Mouse (Mus musculus) cerebellum, adult 11-12 months (tissue): ENCODE measurements around the gene Cebpe.

Experiments
- DNase-seq: peaks from one replicate; pipeline ENCODE4 v3.0.0; 2022

Gene Cebpe

GRCm38 (mm10) chr14:54720654-54721350 lies 8.8 kb upstream of the Cebpe start:
- DNase-seq = peak; percentile 75

DNA sequence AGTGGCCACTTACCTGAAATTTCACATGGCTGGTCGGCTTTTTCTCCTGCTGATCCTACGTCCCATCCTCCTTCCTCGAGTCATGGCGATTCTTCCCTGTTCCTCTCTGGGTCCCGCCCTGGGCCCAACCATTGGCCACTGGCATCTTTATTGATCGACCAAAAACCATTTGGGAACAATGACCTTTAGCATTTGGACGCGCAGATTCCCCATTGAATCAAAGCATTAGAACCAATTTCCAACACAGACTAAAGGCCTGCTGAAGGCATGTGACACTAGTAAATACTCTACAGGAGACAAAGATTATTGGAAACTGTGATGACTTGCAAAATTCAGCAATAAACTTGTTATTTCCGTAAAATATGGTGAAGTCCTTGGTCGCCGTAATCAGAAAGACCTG lies 8.1 kb upstream of the Cebpe start:
- no peak for DNase-seq

GRCm38 (mm10) chr14:54715402-54715801 lies 3.4 kb upstream of the Cebpe start:
- DNase-seq = no peak

- DNase-seq = no peak
These were observed 2.7 kb upstream of the Cebpe start for GRCm38 (mm10) chr14:54714617-54715081.

DNA sequence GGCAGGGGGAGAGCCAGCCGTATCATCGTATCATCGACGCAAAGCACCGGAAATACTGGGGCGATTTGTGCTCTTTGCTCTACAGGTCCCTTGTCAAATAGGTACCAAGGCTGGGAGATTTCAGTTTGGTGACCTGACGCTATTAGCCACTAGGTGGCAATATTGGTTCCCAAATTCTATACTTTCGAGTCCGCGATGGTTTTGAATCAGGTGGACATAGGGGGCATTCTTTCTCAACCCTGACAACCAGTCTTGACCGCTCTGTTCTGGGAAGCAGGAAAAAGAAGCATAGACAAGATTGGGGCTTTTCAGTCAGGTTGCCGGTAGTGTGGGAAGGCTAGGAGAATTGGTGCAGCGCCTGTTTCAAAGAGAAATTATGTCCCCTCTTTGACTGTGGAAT lies 2.1 kb upstream of the Cebpe start:
- DNase-seq = peak; percentile 79

DNA sequence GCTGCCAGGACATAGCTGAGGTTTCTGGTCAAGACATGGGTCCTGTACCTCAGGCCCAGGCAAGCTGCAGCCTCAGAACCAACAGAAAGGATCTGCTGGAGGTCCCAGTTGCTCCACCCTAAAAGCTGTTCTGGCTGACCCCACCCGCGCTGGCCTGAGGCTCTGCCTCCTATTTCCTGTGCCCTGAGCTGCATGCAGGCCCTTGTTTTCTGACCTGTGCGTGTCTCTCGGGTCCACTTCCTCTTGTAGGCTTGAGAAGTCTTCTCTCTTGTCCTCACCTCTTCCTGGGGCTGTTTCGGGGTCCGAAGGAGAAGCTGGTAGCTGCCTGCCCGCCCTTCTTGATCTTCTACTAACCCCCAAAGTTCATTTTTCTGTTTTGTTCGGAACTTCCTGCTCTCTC lies 887 bp upstream of the Cebpe start:
- DNase-seq = no peak

GRCm38 (mm10) chr14:54709054-54709453 lies 2.9 kb downstream of the Cebpe start:
- no peak for DNase-seq

DNA sequence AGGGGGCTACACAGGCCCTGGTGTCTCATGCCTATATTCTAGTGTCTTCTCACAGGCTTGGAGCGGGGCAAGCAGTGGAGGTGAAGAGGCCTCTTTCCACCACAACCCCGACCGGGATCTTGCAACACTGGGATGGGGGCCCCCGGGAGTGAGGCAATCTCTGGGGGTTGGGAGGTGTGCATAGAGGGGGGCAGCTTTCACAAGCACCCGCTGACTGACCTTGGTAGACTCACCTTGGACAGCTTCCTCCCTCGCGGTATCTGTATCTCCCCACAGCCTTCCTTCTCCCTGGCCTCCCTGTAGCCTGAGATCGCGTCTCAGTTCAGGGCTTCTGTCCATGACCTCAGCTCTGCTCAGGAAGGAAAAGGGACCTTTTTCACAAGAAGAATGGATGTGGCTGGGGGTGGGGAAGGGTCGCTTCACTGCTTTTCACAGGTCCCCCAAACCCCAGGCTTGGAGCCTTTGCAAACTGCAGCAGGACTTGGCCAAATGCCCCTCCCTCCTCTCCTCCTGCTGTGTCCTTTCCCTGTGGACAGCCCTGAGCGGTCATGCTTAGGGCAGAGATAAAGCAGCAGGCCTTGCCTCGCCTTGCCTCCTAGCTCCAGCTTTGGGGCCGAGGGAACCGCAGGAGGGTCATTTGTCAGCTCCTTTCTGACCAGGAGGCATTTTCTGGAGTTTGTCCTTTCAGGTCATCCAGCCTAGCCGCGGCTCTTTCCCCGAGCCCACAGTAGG lies 5.2 kb downstream of the Cebpe start:
- no peak for DNase-seq

GRCm38 (mm10) chr14:54705844-54706243 lies 6.1 kb downstream of the Cebpe start:
- no peak for DNase-seq

- DNase-seq = no peak
These were observed 8.8 kb downstream of the Cebpe start for GRCm38 (mm10) chr14:54703207-54703606.

DNA sequence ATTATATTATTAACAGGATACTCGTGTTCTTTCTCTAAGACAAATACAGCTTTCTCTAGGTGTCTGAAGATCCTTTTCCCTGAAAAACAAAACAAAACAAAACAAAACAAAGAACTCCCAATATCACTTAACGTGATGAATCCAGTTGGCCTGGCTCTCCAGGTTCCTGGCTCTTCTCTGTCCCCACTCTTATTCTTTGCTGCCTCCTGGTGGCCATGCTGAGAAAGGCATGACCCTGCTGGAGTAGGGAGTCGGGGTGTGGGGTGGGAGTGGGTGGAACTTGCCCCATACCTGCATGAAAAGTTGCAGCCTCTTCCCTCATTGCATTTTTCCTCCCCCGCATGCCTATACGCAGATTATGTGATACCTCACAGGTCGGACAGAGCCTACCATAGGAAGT lies 10.7 kb downstream of the Cebpe start:
- peak; percentile 54 for DNase-seq

DNA sequence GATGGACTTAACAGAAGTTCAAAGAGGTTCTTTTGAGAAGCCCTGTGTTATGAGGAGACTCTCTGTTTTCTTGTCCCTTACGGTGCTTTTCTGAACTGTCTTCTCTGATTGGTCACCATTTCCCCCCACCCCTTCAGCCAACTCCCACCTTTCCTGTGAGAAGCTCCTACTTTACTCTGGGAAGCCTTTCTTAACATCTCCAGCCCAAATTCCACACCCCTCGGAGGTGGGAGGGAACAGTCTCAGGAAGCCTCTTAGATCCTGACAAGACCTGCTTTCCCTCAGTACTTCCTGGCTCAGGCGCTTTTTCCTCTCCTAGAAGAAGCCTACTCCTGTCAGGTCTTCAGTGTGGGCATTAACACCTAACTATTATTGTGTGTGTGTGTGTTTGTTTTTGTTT lies 12.4 kb downstream of the Cebpe start:
- no peak for DNase-seq

DNA sequence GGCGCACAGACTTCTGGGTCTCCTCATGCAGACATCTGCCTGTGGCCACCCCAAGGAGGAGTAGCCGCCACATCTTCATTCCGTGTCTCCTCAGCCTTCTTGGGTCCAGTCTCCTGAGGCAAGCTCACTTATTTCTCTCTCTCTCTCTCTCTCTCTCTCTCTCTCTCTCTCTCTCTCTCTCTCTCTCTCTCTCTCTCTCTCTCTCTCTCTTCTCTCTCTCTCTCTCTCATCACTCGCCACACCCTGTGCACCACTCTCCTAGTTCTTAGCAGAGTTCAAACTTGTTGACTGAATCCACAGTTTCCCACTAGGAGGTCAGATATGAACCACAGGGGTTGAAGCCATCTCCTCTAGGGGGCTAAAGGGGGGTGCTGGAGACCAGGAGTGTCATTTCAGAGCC lies 13.2 kb downstream of the Cebpe start, which contains the start of gene Gm29776:
Gene Gm29776, minus strand, starts transcription at position 101 of the 400 bp plus-strand sequence.
- no peak for DNase-seq

DNA sequence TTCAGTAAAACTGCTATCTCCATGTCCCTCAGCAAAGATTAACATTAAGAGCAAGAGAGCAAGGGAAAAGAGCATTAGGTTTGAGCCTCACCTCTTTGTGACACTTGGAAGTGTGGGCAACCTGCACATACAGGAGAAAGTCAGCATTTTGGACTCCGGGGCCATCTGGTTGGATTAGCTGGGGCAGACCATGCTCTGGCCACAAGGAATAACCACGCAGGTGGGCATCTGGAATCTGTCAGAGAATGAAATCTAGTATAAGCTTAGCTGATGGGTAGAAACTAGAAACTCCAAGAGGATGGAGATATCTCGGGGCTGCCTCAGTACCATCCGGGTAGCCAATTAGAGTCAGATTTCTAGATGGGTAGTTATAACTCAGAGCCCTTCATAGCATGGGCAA lies 15.2 kb downstream of the Cebpe start:
- no peak for DNase-seq

GRCm38 (mm10) chr14:54695042-54695441 lies 16.9 kb downstream of the Cebpe start:
- no peak for DNase-seq

- DNase-seq = no peak
These were observed 24.7 kb downstream of the Cebpe start for GRCm38 (mm10) chr14:54687251-54687650.

- peak; percentile 100 for DNase-seq
These were observed 25.3 kb downstream of the Cebpe start, which contains the start of gene Acin1 for GRCm38 (mm10) chr14:54686522-54687143. TSS of gene Acin1 (minus strand) at chr14:54686931.

DNA sequence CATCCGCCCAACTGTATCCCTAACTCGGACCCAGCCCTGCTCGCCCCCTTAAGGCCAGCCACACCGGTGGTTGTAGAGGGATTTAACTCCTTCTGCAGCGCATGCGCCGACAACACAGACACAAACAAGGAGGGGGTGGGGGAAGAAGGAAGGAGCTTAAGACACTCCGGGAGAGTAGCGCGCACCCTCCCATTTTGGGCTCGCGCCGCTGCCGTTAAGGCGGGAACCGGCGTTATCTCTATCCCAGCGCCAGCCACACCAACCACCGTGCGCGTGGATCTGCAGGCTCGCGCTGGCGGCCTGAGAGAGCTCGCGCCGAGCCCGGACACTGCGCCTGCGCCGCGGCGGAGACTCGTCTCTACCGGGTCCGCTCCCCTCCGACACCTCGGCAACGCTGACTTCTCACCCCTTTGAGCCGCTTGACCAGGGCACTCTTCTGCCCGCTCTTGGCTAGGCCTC lies 25.9 kb downstream of the Cebpe start, which contains the start of gene 1700123O20Rik:
Gene 1700123O20Rik, plus strand, starts transcription at position 154 of the 459 bp plus-strand sequence.
- DNase-seq = no peak

DNA sequence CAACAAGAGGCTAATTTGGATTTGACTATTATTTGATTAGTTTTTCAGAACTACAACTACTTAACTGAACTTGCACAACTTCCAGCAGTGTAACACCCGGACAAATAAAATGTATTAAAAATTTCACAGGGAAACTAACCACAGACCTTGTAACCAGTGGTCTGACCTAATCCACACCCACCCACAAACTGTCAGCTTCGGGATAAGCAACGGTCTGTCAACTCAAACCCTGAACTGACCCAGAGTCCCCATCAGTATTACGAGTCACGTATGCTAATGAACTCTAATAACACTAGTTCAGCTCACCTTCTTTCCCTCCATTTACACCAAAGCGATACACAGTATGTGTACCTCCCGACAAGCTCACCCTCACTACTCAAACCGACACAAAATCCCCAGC lies 26.5 kb downstream of the Cebpe start:
- DNase-seq = peak; percentile 16

- DNase-seq = no peak
These were observed 29.6 kb downstream of the Cebpe start for GRCm38 (mm10) chr14:54682396-54682795.

- no peak for DNase-seq
These were observed 33.2 kb downstream of the Cebpe start for GRCm38 (mm10) chr14:54678657-54679304.

DNA sequence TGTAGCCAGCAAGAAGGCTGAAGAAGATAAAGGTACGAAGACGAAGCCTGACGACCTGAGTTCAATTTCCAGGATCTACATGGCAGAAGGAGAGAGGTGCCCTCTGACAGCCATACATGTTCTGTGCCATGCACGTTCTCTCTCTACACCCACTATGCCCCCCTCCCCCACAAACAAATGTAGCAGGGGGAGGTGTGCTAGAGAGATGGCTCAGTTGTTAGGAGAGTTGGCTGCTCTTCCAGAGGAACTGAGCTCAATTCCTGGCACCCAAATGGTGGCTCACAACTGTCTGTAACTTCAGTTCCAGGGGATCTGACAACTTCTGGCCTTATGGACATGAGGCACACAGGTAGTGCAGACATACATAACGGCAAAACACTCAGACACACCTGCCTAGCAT lies 35.7 kb downstream of the Cebpe start:
- no peak for DNase-seq

DNA sequence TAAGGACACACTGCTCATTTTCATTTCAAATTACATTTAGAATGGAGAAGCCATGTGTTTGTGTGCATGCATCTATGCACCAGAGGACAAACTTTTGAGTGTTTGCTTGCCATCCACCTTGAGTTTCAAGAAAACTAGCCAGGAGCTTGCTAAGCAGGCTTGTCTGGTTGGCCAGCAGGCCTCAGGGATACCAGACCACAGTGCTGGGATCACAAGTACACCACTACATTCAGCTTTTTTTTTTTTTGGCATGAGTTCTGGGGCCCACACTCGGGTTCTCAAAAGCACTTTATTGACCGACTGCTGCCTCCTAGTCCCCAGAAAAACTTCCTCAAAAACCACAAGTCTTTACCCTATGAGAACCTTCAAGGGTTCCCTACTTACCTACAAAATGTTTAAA lies 37.7 kb downstream of the Cebpe start:
- no peak for DNase-seq
